Mouse (Mus musculus) G1E (cell line): ENCODE measurements around the gene Gm10663.

Experiments used
- CTCF ChIP-seq: IDR thresholded peaks from 2 replicates; pipeline ENCODE4 v1.5.1; 2012; ENCODE audit warnings: low read depth, low read length, inconsistent platforms, mixed read lengths
- GATA1 ChIP-seq: IDR thresholded peaks from 2 replicates; pipeline ENCODE4 v1.6.1; 2012; ENCODE audit warnings: borderline replicate concordance, low read length, inconsistent platforms, mixed read lengths
- TAL1 ChIP-seq: conservative IDR thresholded peaks from 2 replicates; pipeline ENCODE4 v1.6.1; 2012; ENCODE audit warnings: low read depth, low read length, inconsistent platforms, mixed read lengths

- TF ChIP-seq CTCF: no peak
- no peak for TF ChIP-seq GATA1
- no peak for TF ChIP-seq TAL1
Measured at GRCm38 (mm10) chr8:65032107-65032506, 42.7 kb upstream of the Gm10663 start.
